Mouse (Mus musculus) kidney, embryonic 15.5 days (tissue): Measurements from ENCODE around the gene Gpr55. TPM values are rescaled to one million over a fixed set of nuclear protein-coding genes. Genes with fewer than 3 reads are reported as not detected.

Experiments used
- ATAC-seq: fragments of 200-750 bp; cut with Nextera tagmentation; replicated peaks from 2 replicates; pipeline ENCODE4 v1.8.0; 2017; ENCODE audit warnings: moderate TSS enrichment; ENCODE audit not compliant: low FRiP score
- H3K27ac ChIP-seq: fragments of 300-500 bp; sonication (generic); 2 replicates; pipeline ENCODE4 v1.5.1; 2015; ENCODE audit warnings: mild to moderate bottlenecking, inconsistent platforms
- H3K27me3 ChIP-seq: fragments of 300-500 bp; sonication (generic); 2 replicates; pipeline ENCODE4 v1.6.1; 2015; ENCODE audit warnings: inconsistent platforms
- H3K36me3 ChIP-seq: fragments of 300-500 bp; sonication (generic); 2 replicates; pipeline ENCODE4 v1.6.1; 2015; ENCODE audit warnings: inconsistent platforms
- H3K4me1 ChIP-seq: fragments of 300-500 bp; sonication (generic); 2 replicates; pipeline ENCODE4 v1.6.1; 2015; ENCODE audit warnings: inconsistent platforms
- H3K4me2 ChIP-seq: fragments of 300-500 bp; sonication (generic); 2 replicates; pipeline ENCODE4 v1.6.1; 2015; ENCODE audit warnings: moderate library complexity, mild to moderate bottlenecking, inconsistent platforms
- H3K4me3 ChIP-seq: fragments of 300-500 bp; sonication (generic); replicated peaks from 2 replicates; pipeline ENCODE4 v1.5.1; 2015; ENCODE audit warnings: mild to moderate bottlenecking, inconsistent platforms
- H3K9ac ChIP-seq: fragments of 300-500 bp; sonication (generic); 2 replicates; pipeline ENCODE4 v1.6.1; 2015; ENCODE audit warnings: mild to moderate bottlenecking, inconsistent platforms
- H3K9me3 ChIP-seq: fragments of 300-500 bp; sonication (generic); replicated peaks from 2 replicates; pipeline ENCODE4 v1.6.1; 2016; ENCODE audit warnings: inconsistent platforms
- WGBS: fragments of 180-500 bp; shearing (Covaris S2); methylation state at CpG from one replicate; pipeline ENCODE4 v1.1.7; 2015; ENCODE audit warnings: mixed read lengths; 5-methylcytosine and 5-hydroxymethylcytosine counted together
- polyA plus RNA-seq: library from polyadenylated mRNA; unstranded; fragments of >200 nt; fragmentation: Nextera tagmentation; extraction: Ambion mirVana; gene quantifications from 2 replicates; pipeline ENCODE4 v1.2.1, GENCODE M21; 2015

Gpr55 gene
- polyA plus RNA-seq, 1 experiment from 2014 or later: 0.04 TPM

- peak; percentile 27 for ATAC-seq
- H3K9ac ChIP-seq: no peak overlapping the region
- no peaks in the 10 kb centered on the region for H3K9me3 ChIP-seq
- H3K36me3 ChIP-seq: no peaks in the 10 kb centered on the region
- no peak overlapping the region for H3K4me2 ChIP-seq
- H3K4me3 ChIP-seq: no peak overlapping the region
- peaks cover 34% of the 10 kb centered on the region for H3K4me1 ChIP-seq
- H3K27ac ChIP-seq: peak overlapping the region; percentile 61
- no peaks in the 10 kb centered on the region for H3K27me3 ChIP-seq
- WGBS: 30% methylated on average over 4 of the region's 4 CpGs
Measured at GRCm38 (mm10) chr1:85928688-85929065, 32.1 kb downstream of the Gpr55 start.

- H3K4me1 ChIP-seq: peaks cover 28% of the 10 kb centered on the region
- no peak within 1 kb of the TSS for H3K4me2 ChIP-seq
- no peaks in the 10 kb centered on the region for H3K27me3 ChIP-seq
- 47% methylated on average over 4 of the region's 4 CpGs for WGBS
- H3K9ac ChIP-seq: no peak within 1 kb of the TSS
- H3K36me3 ChIP-seq: no peaks in the 10 kb centered on the region
- H3K27ac ChIP-seq: peak within 1 kb of the TSS; percentile 61
- no peak within 1 kb of the TSS for H3K4me3 ChIP-seq
- H3K9me3 ChIP-seq: no peaks in the 10 kb centered on the region
- peak; percentile 58 for ATAC-seq
Measured at GRCm38 (mm10) chr1:85928057-85928687, 32.6 kb downstream of the Gpr55 start, which contains the start of gene 4933407L21Rik. 4933407L21Rik (plus strand) TSS chr1:85928483.

GRCm38 (mm10) chr1:85925183-85925582 is 35.6 kb downstream of the Gpr55 start:
- H3K4me2 ChIP-seq: no peak overlapping the region
- ATAC-seq: no peak
- 76% methylated on average over 5 of the region's 5 CpGs for WGBS

GRCm38 (mm10) chr1:85922865-85923211 is 38.0 kb downstream of the Gpr55 start:
- Histone ChIP-seq H3K27me3 (no peaks in the 10 kb centered on the region), H3K4me1 (0 out of 2 replicates have a peak, but pooled peaks cover 10% of the 10 kb centered on the region), H3K4me3 (no peak overlapping the region), H3K36me3 (no peaks in the 10 kb centered on the region), H3K27ac (no peak overlapping the region), H3K9ac (no peak overlapping the region), H3K4me2 (no peak overlapping the region), H3K9me3 (no peaks in the 10 kb centered on the region)
- no peak for ATAC-seq
- 66% methylated on average over 5 of the region's 5 CpGs for WGBS

More at GRCm38 (mm10) chr1:85925183-85925582, 35.6 kb downstream of the Gpr55 start:
- no peak overlapping the region for H3K9ac ChIP-seq
- peaks cover 21% of the 10 kb centered on the region for H3K4me1 ChIP-seq
- H3K9me3 ChIP-seq: no peaks in the 10 kb centered on the region
- H3K27ac ChIP-seq: no peak overlapping the region
- H3K36me3 ChIP-seq: no peaks in the 10 kb centered on the region
- H3K27me3 ChIP-seq: no peaks in the 10 kb centered on the region
- no peak overlapping the region for H3K4me3 ChIP-seq

- Histone ChIP-seq H3K4me1 (0 out of 2 replicates have a peak, but pooled peaks cover 7% of the 10 kb centered on the region), H3K9me3 (no peaks in the 10 kb centered on the region), H3K9ac (no peak overlapping the region), H3K27ac (no peak overlapping the region), H3K4me3 (no peak overlapping the region), H3K27me3 (no peaks in the 10 kb centered on the region), H3K36me3 (no peaks in the 10 kb centered on the region), H3K4me2 (no peak overlapping the region)
- no peak for ATAC-seq
- WGBS: 69% methylated on average over 7 of the region's 7 CpGs
Measured at GRCm38 (mm10) chr1:85922127-85922864, 38.5 kb downstream of the Gpr55 start.

GRCm38 (mm10) chr1:85921725-85922124 is 39.1 kb downstream of the Gpr55 start:
- 93% methylated on average over 7 of the region's 7 CpGs for WGBS
- 0 out of 2 replicates have a peak, but pooled peaks cover 11% of the 10 kb centered on the region for H3K4me1 ChIP-seq
- no peak overlapping the region for H3K4me2 ChIP-seq
- no peaks in the 10 kb centered on the region for H3K27me3 ChIP-seq
- no peaks in the 10 kb centered on the region for H3K36me3 ChIP-seq
- no peak overlapping the region for H3K27ac ChIP-seq
- H3K9me3 ChIP-seq: no peaks in the 10 kb centered on the region
- ATAC-seq: no peak
- no peak overlapping the region for H3K4me3 ChIP-seq
- H3K9ac ChIP-seq: no peak overlapping the region

GRCm38 (mm10) chr1:85919621-85920020 is 41.2 kb downstream of the Gpr55 start:
- Histone ChIP-seq H3K36me3 (no peaks in the 10 kb centered on the region), H3K4me2 (no peak overlapping the region), H3K9me3 (no peaks in the 10 kb centered on the region), H3K4me1 (0 out of 2 replicates have a peak, but pooled peaks cover 11% of the 10 kb centered on the region), H3K9ac (no peak overlapping the region), H3K4me3 (no peak overlapping the region), H3K27me3 (no peaks in the 10 kb centered on the region), H3K27ac (0 out of 2 replicates have a peak overlapping the region, but pooled peaks have one; percentile 9)
- WGBS: 36% methylated on average over 7 of the region's 7 CpGs
- ATAC-seq: 0 out of 2 replicates have a peak, but pooled peaks have one; percentile 58

GRCm38 (mm10) chr1:85916830-85917450 is 43.9 kb downstream of the Gpr55 start:
- H3K4me1 ChIP-seq: 0 out of 2 replicates have a peak, but pooled peaks cover 7% of the 10 kb centered on the region
- H3K9ac ChIP-seq: no peak overlapping the region
- H3K9me3 ChIP-seq: no peaks in the 10 kb centered on the region
- no peak overlapping the region for H3K4me2 ChIP-seq
- no peaks in the 10 kb centered on the region for H3K27me3 ChIP-seq
- H3K36me3 ChIP-seq: no peaks in the 10 kb centered on the region
- H3K4me3 ChIP-seq: no peak overlapping the region
- ATAC-seq: no peak
- no peak overlapping the region for H3K27ac ChIP-seq
- 68% methylated on average over 4 of the region's 4 CpGs for WGBS

- Histone ChIP-seq H3K27me3 (no peaks in the 10 kb centered on the region), H3K27ac (no peak overlapping the region), H3K4me3 (no peak overlapping the region), H3K36me3 (0 out of 2 replicates have a peak, but pooled peaks cover 4% of the 10 kb centered on the region), H3K9ac (no peak overlapping the region), H3K9me3 (no peaks in the 10 kb centered on the region), H3K4me2 (no peak overlapping the region), H3K4me1 (0 out of 2 replicates have a peak, but pooled peaks cover 7% of the 10 kb centered on the region)
- ATAC-seq: no peak
Measured at GRCm38 (mm10) chr1:85915890-85916289, 44.9 kb downstream of the Gpr55 start.

- Histone ChIP-seq H3K9ac (no peak overlapping the region), H3K4me1 (0 out of 2 replicates have a peak, but pooled peaks cover 4% of the 10 kb centered on the region), H3K27ac (no peak overlapping the region), H3K9me3 (no peaks in the 10 kb centered on the region), H3K4me2 (no peak overlapping the region), H3K4me3 (no peak overlapping the region), H3K27me3 (no peaks in the 10 kb centered on the region), H3K36me3 (peaks cover 20% of the 10 kb centered on the region)
- ATAC-seq: no peak
- WGBS: 90% methylated on average over 7 of the region's 7 CpGs
Measured at GRCm38 (mm10) chr1:85913078-85913755, 47.6 kb downstream of the Gpr55 start.

GRCm38 (mm10) chr1:85908754-85909590 is 51.8 kb downstream of the Gpr55 start:
- H3K9ac ChIP-seq: no peak overlapping the region
- no peaks in the 10 kb centered on the region for H3K27me3 ChIP-seq
- H3K36me3 ChIP-seq: peaks cover 63% of the 10 kb centered on the region
- WGBS: 41% methylated on average over 13 of the region's 13 CpGs
- no peaks in the 10 kb centered on the region for H3K4me1 ChIP-seq
- H3K27ac ChIP-seq: peak overlapping the region; percentile 62; the same call in 1 of the 2 replicates
- no peak for ATAC-seq
- no peak overlapping the region for H3K4me2 ChIP-seq
- no peaks in the 10 kb centered on the region for H3K9me3 ChIP-seq
- H3K4me3 ChIP-seq: no peak overlapping the region
